Mouse (Mus musculus) E14TG2a.4 (cell line): ENCODE results near the gene Kcnmb4.

Experiments used
- CTCF ChIP-seq: conservative IDR thresholded peaks from 2 replicates; pipeline ENCODE4 v1.5.1; 2014; ENCODE audit warnings: low read length
- NANOG ChIP-seq: IDR thresholded peaks from 2 replicates; pipeline ENCODE4 v1.6.1; 2014; ENCODE audit warnings: borderline replicate concordance, low read length, mixed read lengths
- POU5F1 ChIP-seq: IDR thresholded peaks from 2 replicates; pipeline ENCODE4 v1.6.1; 2014; ENCODE audit warnings: low read length, borderline replicate concordance

- TF ChIP-seq CTCF, result no peak
- TF ChIP-seq NANOG, result no peak
- TF ChIP-seq POU5F1, result no peak
Observed at GRCm38 (mm10) chr10:116402742-116403425, 70.8 kb downstream of the Kcnmb4 start.
